Mouse (Mus musculus) retina, adult 2 months (tissue): ENCODE data around the gene Akt2.

Experiments
- DNase-seq: peaks from one replicate; pipeline ENCODE4 v3.0.0-alpha.2; 2012; ENCODE audit warnings: low read depth, low spot score

Akt2 gene

DNA sequence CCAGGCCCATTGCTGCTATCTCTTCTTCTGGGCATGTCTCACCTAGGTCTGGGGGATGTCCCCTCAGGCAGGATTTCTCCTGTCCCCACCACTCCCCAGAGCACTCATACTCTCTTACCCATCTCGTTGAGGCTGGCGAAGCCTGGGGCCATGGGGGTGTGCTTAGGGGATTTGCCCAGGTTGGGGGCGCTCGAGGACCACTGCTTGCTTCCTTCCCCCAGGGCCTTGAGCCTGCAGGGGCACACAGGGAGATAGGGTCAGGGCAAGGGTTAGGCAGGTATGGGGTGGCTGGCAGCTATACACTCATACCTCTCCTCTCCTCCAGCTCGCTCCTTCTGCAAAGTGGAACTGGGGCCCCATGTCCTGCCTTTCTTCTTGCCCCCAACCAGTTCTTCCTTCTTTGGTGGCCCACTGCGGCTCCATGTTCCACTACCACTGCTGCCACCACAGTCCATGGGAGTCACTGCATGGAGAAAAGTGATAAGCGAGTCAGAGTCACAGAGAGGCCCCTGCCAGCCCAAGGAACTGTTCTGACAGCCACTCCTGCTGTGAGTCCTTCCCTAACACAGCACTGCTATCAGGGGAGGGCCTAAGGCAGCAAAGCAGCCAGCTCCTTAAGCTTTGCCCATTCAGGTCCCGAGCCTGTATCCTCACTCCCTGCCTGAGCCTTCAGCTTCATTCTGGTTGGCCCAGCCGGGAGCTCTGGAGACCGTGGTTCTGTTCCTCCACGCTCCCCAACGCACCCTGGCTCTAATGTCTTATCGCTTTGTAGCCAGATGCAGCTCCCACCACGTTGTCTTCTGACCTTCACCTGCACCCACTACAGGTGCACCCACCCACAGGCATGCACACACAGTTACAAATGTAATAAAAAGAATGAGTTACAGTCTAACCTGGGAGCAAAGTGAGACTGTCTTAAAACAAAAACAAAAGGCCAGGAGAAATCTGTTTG lies 67.6 kb downstream of the Akt2 start:
- no peak for DNase-seq

DNA sequence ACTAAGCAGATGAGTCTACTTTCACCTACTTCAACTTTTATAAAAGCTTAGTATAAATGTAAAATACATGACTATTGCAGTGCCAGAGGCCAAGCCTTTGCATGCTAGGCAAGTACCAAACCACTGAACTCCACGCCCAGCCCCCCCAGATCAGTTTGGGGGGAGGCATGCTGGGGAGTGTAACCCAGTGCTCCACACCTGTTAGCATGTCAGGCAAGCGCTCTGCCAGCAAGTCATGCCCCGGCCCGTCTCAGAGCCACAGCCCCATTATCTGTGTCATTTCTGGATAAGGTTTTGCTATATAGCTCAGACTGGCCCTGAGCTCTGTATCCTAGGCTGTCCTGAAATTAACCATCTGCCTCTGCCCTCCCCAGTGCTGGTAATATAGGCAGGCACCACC lies 70.7 kb downstream of the Akt2 start:
- no peak for DNase-seq

DNA sequence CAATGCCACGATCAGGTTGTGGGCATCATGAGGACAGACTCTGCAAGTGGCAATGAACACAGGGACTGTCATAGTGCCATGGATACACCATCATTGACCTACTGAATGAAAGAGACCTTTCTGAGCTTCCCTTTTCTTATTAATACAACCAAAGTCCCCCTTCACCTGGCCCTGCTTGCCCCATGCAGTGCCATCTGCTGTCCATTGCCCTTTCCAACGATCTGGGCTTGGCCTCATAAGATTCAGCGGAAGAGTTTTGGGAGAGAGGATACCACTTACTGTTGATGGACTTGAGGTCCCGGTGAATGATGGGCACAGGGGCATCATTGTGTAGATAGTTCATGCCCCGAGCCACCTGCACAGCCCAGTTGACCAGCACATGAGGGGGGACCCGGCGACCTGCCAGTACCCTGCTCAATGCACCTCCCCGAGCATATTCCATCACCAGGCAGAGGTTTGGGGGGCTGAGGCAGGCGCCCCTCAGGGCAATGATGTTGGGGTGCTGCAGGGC lies 81.8 kb downstream of the Akt2 start:
- DNase-seq = no peak

DNA sequence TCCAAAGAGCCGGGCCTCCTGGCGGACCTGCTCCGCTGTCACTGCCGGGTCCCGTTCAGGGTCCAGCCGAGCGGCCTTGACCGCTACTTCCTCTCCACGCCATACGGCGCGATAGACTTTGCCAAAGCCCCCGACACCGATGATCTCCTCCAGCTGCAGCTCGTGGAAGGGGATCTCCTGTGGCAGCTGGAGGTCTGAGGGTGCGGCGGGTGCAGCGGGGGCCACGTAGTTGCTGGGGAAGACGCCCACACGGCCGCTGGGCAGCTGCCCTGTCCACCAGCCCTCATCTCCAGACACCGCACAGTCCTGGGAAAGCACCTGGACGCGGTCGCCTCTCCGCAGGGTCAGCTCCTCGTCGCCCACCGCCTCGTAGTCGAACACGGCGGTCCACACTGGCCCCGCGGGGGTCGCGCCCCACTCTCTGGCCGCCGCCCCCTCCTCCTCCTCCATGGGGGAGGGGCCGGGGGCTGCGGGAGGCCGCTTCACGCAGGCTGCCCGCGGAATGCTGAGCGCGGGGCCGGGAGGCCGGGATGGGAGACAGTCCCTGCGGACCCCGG lies 82.3 kb downstream of the Akt2 start:
- no peak for DNase-seq

DNA sequence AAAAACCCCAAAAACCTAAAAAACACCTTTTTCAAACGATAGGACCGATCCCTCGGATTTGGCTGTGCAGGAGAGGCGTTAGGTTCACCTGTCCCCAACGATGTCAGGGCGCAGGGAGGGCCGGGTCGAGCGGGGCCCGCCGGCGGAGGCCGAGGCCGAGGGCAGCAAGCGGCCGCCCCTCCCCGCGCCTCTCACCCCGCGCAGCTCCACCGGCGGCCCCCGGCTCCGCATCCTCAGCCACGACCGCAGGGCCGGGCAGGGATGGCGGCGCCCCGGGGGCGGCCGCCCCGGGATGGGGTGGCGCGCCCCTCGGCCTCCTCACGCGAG lies 82.8 kb downstream of the Akt2 start:
- DNase-seq = no peak

DNA sequence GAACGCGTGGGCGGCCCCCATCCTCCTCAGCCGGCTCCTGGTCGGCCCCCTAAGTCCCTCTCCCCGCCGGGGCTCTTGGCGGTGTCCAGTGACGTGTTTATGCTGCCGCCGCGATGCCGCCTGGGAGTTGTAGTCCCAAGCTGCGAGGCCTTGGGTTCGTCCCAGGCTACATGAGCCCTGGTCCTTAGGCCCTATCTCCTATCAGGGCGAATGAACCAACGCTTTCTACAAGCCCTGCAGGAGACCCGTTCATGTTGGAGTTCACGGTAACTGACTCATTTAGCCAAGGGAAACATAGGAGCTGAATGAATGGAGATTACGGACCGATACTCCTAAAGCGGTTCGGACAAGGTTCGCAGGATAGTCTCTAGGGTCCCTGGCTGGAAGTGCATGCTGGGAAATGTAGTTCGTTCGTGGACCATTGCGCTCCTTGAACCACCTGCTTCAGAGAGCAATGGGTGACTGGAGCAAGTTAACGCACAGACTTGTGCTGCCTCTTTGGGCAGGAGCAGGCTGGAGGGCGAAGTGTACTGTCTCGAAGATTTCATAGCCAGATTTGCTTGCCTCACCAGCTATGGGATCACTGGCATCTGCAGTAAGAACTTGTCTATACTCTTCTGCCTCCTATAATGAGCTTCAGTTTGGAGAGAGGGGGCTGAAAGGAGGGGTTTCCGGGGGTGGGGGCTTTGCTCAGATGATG lies 83.3 kb downstream of the Akt2 start, which contains the start of gene Map3k10:
TSS of gene Map3k10 (minus strand) at position 77 of the 700 bp plus-strand sequence.
- DNase-seq = peak; percentile 90

DNA sequence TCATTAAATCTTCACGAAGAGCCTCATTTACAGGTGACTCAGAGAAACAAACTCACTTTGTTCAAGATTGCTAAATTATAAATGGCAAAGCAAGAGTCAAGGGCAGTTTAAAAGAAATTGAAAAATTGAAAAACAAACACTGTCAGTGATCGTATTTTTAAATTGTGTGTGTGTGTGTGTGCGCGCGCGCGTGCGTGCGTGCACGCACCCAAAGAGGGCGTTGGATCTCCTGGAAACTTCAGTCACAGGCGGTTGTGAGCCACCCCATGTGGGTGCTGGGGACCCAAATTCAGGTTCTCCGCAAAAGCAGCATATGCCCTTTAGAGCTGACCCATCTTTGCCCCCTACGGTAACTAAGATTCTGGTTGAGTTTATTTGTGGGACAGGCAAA lies 83.9 kb downstream of the Akt2 start:
- DNase-seq = no peak

DNA sequence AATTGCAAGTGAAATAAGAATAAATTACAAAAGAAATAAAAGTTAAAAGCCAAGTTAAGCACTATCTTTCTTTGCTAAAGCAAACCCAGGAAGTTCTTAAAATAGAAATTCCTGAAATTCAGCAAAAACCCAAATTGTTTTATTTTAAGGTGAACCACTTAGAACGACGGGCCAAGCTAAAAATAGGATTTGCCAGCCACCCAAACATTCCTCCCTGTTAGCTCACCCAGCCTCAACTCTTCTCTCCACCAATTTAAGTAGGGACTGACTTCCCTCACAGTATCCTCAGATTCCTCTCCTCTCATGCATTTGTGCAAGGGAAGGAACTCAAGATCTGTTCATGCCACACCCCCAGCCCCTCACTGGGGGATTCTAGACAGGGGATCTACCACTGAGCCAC lies 91.9 kb downstream of the Akt2 start:
- DNase-seq = no peak

DNA sequence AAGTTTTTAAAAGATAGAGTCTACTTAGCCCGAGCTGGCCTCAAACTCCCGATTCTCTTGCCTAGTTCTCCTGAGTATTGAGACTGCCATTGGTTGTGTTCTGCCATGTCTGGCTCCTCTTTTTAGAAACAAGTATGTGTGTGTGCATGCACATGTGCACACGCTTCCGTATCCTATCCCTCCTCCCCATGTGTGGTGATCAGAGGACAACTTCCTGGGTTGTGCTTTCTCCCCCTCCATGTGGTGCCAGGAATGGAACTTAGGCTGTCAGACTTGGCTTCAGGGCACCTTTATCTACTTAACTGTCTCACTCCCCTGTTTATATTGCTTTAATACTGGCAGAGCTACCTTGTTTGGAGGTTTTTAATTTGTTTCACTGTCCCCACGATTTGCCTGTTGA lies 93.9 kb downstream of the Akt2 start:
- no peak for DNase-seq

DNA sequence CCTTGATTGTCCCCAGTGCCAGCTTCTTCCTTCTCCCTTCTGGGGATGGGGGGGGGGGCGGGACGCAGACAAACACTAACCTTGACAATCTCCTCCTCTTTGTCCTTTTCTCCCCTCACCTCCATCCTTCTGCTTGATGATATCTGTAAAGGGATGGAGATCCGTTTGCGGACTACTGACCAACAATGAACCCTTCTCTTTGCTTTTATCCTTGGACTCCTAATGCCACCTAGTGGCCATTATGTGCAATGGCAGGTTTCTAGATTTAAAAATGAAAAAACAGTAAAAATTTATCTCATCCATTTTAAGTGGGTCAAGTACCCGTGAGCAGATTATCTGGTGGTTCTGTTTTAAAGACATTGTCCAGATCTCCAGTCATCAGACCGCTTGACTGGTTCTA lies 94.3 kb downstream of the Akt2 start:
- DNase-seq = no peak

DNA sequence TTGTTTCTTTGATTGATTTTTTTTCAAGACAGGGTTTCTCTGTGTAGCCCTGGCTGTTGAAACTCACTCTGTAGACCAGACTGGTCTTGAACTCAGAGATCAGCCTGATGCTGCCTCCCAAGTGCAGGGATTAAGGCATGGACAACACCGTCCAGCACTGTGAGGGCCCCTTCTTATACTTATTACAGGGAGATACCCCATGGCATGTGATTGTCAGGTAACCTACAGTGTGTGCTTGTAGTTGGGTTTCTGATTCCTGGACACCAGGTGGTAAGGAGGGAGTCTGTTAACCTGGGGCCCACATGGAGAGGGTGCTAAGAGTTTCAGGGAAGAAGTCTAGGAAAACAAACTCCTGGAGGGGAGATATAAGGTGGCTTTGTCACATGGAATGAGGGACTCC lies 95.7 kb downstream of the Akt2 start:
- DNase-seq = no peak

DNA sequence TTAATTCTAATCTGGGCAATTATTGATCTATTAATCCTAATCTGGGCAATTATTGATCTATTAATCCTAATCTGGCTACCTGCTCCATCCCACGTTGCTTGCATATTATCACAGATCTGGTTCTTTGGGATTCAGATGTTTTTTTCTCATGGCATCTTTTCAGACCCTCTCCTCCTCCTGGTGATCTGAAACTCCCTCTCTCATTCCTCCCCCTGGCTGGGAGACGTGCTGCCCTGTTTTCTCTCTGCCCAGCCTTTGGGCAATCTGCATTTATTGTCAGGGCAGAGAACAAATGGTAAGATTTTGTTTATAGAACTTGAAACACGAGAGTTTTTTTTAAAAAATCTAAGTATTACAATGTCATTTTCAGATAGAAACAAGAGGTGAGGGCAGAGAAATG lies 96.5 kb downstream of the Akt2 start:
- DNase-seq = no peak

DNA sequence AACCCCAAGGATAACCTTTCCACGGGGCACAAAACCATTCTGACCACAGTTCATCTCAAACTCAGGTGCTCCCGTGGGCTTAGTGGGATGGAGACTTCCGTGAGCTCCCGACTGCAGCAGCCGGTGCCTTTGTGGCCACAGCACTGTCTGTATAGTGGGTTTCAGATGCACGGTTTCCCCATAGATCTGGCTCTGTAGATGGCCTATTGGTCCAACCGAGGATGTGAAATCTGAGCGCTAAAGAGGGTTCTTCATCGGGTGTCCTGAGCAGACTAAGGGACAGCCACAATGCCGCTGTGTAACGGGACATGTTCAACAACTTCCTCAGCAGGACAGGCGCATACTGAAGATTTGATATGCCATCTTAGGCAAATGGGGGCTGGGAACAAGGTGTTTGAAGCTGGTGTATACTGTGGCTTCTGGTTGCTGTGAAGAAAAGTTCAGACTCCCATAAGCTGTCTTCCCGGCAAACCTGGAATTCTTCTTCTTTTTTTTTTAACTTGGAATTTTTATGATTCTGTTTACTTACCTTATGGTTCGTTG lies 97.0 kb downstream of the Akt2 start:
- no peak for DNase-seq

DNA sequence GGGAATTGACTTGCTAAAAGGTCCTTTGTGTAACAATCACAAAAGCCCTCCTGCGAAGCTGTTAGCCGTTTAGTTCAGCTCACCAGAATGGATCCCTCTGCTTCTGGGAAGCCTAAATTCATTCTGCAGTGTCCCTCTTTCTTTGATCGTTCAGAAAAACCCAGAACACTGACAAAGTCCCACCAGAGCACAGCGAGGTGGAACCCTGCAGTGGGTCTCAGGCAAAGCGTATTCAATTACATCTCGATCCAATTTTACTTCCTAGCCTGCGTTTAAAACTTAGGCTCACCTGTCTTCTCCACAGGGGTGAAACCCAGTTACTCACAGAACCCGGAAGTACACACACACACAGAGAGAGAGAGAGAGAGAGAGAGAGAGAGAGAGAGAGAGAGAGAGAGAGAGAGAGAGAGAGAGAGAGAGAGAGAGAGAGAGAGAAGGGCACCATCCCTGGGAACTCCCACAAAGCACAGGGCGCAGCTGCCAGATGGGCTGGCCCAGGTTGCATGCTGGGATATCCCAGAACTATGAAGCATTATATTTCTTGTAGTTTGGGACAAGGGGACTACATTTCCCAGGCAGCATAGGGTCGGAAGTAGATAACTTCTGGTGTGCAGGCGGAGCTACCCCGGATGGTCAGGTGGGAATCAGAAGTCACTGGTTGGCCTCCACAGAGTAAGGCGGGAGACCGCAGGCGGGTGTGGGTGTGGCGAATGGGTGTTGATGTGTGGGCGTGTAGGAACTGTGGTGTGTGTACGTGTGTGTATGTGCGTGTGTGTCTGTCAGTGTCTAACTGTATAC lies 97.7 kb downstream of the Akt2 start, which contains the start of gene Zfp607b:
TSS of gene Zfp607b (plus strand) at position 526 of the 798 bp plus-strand sequence.
- DNase-seq = peak; percentile 87
